Mouse (Mus musculus) right cerebral cortex, adult 18-20 months (tissue): ENCODE data around the gene Apex1.
"Not testable (repeated sequence)": the region's sequence is repeated elsewhere in the genome, so short reads cannot be mapped to it uniquely, and the experiment has no call there.

ENCODE experiments used
- DNase-seq: peaks from one replicate; pipeline ENCODE4 v3.0.0; 2022; ENCODE audit warnings: mixed read lengths

Apex1 gene

DNA sequence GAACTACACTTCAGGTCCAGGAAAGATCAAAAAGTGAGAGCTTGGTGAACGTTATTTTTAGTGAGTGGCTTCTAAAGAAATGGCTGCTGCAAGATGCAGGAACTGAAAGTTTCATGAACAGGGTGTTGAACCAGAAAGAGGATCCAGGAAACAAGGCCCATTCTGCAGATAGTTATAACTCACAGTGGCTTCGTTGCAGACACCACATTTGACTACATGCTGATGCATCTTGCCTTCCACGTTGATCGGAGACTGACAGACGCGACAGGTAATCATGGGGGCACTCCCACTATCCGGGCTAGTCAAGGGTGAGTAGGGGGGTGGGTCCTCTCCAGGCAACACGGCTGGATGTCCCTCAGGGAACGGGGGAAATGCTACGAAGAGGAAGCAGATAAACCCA, 5.2 kb downstream of the Apex1 start:
- DNase-seq = no peak

DNA sequence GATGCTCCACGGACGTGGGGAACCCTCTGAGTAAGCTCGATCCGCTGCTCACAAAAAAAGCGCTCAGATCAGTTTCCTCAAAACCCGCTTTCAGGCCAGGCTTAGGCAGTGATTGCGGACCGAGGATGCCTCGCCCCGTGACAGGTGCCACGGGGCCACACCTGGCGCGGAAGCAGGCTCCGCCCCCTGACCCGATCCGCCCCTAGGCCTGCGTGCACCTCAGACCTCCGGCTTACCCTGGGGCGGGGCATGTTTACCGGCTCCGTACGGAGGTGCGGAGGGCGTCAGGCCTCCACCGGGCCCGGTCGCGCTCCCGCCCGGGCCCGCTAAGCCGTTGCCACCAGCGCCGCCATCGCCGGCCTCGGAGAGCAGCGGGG, 5.6 kb downstream of the Apex1 start:
- DNase-seq = peak; percentile 55

DNA sequence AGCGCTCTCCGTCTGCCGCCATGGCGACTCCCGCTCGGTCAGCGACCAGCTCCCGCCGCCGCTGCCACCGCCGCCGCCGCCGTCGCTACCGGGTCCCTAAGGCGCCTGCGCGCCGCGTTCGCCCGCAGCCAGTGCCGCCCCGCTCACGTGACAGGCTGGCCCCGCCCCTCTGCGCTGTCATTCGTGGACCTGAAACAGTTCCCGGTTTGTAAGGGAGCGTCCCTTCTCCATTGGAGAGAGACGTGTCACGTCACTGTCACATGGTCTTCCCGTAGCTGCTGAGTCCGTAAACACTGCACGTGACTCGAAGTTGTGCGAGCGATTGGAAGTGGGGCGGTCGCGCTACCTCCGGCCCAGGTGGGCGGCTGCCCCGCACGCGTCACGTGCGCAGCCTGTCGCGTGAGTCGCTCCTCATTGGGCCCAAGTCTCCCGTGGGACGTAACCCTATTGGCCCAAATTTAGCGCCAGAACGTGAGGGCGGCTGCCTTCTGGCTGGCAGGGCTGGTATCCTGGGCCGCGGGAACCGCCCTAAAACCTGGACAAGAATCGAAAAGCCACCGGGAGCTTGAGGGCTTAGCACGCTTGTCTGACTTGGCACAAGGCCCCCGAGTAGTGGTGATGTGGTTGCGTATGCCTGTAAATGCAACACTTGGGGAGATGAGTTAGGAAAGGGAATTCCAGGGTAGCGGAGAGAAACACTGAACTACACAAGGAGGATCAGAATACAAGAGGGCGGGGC, 6.2 kb downstream of the Apex1 start, which contains the start of the genes Pip4p1 and Pnp:
TSS of gene Pip4p1 (minus strand) at position 103 of the 739 bp plus-strand sequence.
TSS of gene Pnp (plus strand) at position 329 of the 739 bp plus-strand sequence.
- peak; percentile 99 for DNase-seq

DNA sequence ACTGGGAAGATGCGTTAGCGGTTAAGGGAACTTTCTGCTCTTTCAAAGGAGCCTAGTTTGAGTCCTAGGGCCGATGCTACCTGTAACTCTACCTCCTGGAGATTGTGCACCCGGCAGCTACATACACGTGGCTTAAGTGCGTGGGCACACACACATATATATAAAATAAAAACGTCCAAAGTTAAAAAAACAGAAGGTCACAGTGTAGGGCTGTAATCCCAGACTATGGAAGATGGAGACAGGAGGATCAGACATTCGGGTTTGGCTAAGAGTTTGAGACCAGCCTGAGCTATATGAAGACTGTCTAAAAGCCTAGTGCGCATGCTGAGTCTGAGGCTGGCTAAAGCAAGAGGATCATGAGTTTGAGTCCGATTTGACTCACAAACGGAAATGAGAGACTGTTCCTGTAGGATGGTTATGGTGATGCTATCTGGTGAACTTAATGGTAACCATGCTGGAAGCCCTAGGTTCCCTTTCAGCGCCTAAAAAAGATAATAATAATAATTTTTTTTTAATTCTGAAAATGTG, 6.8 kb downstream of the Apex1 start:
- no peak for DNase-seq

DNA sequence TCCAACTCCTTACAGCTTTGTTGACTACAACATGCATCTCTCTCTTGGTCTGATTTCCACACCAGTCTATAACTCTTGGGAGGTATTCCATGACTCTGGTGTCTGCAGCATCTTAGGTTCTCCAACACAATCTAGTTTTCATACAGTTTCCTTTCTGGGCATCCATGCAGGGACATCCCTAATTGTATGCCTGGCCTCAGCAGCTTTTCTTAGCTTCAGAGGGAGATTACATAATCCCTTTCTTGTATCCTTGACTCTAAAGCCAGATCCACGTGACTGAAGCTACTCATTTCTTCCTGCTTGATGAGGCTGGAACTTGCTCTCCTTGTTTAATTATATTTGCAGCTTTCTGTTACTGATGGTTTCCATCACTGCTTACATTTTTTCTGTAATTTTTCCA, 11.9 kb downstream of the Apex1 start:
- DNase-seq = no peak

DNA sequence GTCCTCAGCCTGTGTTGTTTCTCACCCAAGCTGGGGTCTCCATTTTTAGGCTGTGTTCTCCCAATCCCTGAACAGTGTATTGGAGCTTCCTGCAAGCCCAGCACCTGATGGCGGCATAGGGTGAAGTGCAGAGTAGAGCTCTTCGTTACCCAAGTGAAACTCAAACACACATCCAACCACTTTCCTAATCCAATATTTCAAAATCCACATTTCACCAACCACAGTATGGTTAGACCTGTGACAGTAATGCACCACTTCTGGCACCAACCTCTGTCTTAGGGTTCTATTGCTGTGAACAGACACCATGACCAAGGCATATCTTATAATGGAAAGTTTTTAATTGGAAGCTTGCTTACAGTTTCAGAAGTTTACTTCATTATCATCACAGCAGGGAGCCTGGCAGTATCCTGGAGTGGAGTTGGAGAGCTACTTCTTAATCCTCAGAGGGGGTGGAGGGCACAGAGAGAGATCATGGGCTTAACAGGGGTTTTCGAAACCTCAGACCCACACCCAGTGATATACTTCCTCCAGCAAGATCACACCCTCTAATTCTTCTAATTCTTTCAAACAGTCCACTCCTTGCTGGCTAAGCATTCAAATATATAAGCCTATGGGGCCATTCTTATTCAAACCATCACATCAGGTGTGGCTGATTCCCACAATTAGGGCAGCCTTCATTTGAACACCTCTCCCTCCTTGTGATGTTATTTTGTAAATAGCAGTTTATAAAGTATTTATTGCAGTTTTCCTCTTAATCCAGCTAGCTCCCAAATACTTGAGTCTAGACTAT, 13.5 kb downstream of the Apex1 start:
- DNase-seq = no peak

DNA sequence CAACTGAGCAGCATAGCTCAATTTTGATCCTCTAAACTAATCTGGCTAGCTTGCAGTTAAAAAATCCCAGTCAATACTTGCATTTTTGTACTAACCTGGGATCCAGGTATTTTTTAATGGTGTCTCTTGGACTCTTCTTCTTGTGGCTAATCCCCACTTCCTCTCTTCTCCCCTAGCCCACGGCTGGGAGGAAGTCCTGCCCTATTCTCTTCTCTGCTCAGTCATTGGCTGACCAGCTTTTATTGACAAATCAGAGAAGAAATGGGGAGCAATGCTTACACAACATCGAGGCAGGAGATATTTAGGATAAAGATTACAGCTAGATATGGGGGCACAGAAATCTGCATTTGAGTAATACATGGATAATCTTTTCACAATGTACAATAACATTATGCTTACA, 14.2 kb downstream of the Apex1 start:
- DNase-seq = no peak

DNA sequence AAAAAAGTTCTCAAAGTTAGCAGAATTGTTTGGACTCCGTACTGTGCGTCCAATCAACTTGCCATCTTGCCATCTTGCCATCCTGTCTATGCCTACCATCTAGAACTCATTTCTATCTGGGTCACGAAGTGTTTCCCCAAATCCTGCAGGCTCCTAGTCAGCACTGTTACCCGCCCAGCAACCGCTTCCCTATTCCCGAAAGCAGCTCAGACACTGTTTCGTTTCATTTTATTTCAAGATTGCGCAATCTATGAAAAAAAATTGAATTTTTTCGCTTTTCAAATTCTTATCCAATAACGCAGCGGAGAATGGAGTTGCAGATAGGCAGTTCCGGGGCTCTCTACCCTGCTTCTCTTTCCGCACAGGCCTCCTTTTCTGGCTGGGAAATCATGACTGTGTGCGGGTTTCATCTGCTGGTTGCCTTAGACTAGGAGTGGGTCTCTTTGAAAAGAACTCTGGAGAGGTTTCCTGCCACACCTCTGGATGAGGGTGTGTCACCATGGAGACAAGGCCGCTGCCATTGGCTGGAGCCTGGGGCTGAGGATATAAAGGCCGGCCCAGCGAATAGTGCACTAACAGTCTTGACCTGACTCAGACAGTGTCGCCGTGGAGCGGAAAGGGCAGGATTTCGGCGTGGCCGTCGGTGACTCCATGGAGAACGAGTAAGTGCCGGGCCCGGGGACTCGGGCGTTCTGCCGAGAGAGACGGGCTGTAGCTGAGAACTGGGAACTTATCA, 19.3 kb downstream of the Apex1 start, which contains the start of gene Gm49342:
TSS of gene Gm49342 (plus strand) at position 586 of the 736 bp plus-strand sequence.
- DNase-seq = peak; percentile 88

DNA sequence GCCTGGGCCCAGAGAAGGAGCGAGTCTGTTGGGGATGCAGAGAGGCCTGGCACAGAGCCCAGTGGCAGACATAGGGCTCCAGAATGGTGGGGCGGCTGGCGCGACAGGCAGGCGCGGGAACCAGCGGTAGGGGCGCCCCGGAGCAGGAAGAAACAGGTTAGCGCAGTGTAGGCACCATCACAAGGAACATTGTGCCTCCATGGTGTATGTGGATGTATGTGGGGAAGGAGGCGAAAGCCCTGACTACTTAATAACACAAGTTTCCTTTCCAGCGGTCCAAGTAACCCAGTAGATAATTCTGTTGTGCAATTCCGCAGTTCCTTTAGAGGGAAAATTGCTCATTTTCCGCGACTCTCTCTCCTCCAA, 19.9 kb downstream of the Apex1 start:
- not testable (repeated sequence) for DNase-seq

DNA sequence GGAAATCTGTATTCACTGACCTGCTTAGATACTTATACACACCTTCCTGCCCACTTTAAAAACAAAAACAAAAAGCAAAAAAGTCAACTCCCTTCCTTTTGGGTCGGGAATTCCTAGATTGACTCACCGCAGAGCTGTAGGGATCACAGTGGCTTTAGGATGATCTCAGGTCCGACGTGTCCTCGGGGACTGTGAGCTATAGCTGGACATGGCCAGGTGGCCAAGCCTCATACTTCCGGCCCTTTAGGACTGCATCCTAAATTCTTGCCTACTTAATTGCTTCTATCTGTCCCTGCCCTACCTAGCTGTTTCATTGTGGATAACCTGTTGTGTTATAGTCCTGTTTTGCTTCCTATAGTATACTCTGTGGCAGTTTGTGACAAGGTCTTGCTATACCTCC, 20.3 kb downstream of the Apex1 start:
- DNase-seq = not testable (repeated sequence)

DNA sequence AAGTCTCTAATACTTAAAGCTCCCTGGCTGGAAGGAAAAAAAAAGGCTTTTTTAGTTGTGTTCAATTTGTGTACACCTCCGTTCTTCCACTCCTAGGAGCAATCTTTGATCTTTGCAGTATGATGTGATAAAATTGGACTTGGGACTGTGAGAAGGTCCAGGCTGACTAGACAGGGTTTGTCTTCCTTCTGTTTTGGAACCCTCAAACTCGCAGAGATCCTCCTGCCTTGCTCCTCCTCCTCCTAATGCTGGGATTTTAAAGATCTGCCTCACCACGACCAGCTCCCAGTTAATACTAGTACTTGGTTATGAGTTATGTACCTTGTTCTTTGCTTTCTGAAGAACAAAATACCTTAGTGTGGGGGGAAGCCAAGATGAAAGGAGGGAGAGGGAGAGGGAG, 20.8 kb downstream of the Apex1 start:
- DNase-seq = not testable (repeated sequence)

DNA sequence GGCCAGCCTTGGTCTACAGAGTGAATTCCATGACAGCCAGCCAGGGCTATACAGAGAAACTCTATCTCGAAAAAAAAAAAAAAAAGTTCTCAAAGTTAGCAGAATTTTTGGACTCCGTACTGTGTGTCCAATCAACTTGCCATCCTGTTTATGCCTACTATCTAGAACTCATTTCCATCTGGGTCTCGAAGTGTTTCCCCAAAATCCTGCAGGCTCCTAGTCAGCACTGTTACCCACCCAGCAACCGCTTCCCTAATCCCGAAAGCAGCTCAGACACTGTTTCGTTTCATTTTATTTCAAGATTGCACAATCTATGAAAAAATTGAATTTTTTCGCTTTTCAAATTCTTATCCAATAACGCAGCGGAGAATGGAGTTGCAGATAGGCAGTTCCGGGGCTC, 30.7 kb downstream of the Apex1 start:
- DNase-seq = no peak

DNA sequence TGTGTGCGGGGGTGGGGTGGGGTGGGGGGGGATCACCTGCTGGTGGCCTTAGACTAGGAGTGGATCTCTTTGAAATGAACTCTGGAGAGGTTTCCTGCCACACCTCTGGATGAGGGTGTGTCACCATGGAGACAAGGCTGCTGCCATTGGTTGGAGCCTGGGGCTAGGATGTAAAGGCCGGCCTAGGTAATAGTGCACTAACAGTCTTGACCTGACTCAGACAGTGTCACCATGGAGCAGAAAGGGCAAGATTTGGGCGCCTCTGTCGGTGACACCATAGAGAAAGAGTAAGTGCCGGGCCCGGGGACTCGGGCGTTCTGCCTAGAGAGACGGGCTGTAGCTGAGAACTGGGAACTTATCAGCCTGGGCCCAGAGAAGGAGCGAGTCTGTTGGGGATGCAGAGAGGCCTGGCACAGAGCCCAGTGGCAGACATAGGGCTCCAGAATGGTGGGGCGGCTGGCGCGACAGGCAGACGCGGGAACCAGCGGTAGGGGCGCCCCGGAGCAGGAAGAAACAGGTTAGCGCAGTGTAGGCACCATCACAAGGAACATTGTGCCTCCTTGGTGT, 31.3 kb downstream of the Apex1 start, which contains the start of gene Pnp2:
TSS of gene Pnp2 (plus strand) at position 51 of the 567 bp plus-strand sequence.
- DNase-seq = peak; percentile 55

DNA sequence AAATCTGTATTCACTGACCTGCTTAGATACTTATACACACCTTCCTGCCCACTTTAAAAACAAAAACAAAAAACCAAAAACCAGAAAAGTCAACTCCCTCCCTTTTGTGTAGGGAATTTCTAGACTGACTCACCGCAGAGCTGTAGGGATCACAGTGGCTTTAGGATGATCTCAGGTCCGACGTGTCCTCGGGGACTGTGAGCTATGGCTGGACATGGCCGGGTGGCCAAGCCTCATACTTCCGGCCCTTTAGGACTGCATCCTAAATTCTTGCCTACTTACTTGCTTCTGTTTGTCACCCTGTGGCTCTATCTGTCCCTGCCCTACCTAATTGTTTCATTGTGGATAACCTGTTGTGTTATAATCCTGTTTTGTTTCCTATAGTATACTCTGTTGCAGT, 32.0 kb downstream of the Apex1 start:
- not testable (repeated sequence) for DNase-seq

DNA sequence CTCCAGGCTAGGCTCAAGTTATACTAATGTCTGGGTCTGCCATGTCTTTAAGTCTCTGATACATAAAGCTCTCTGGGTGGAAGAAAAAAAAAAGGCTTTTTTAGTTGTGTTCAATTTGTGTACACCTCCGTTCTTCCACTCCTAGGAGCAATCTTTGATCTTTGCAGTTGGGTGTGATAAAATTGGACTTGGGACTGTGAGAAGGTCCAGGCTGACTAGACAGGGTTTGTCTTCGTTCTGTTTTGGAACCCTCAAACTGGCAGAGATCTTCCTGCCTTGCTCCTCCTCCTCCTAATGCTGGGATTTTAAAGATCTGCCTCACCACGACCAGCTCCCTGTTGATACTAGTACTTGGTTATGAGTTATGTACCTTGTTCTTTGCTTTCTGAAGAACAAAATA, 32.4 kb downstream of the Apex1 start:
- DNase-seq = not testable (repeated sequence)

DNA sequence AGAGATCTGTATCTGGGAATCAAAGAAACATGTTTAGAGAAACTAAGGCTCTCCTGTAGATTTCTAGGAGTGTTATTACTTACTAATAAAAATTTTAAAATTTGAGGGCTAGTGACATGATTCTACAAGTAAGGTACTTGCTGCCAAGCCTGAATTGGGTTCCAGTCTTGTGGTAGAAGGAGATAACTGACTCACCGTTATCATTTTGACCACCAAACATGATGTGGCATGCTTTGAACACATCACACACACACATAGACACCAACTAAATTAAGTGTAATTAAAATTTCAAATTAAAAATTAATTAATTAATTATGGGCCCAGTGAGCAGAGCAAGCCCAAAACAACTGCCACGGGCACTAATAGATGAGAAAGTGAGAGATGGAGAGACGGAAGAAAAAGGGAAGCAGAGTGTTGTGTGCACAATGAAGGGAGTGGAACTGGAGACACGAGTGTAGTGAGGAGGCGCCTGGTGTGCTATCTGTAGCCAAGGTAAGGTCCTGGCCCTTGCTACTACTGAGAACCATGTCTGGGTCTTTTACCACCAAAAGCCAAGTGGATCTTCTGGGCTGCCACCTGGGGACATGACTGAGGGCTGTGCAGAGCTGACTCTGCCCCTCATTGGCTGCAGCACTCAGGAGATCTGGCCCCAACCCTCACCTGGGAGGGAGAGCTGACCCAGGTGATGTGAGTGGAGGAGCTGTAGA, 33.7 kb downstream of the Apex1 start:
- DNase-seq = not testable (repeated sequence)

DNA sequence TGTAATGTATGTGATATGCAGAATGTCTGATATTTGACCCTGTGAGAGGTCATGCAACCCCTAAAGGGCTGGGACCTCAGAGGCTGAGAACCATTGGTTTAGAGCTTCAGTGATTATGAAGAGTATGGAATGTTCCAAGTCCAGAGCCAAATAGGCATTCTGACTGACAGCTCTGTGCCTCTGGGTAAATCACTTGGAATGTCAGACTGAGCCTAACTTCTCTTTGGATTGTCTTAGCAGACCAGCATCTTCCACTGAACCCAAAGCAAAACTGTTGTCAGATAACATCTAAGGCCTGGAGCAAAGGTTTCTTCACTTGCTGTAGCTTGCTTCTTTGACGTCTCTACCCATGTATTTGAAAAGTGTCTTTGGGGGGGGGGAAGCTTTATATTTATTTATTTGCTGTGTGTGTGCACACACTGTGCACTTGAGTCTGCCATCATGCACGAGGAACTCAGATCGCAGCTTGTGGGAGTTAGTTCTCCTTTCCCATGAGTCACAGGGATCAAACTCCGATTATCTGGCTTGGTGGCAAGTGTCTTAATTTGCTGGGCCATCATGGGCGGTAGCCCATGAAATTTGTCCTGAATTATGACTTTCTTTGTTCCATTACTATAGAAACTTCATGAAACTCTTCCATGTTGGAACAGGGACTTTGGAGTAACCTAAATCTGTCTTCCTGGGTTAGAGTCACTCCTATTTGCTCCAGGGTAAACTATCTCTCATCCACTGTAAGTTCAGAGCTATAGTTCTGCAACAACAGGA, 43.6 kb downstream of the Apex1 start:
- DNase-seq = no peak

DNA sequence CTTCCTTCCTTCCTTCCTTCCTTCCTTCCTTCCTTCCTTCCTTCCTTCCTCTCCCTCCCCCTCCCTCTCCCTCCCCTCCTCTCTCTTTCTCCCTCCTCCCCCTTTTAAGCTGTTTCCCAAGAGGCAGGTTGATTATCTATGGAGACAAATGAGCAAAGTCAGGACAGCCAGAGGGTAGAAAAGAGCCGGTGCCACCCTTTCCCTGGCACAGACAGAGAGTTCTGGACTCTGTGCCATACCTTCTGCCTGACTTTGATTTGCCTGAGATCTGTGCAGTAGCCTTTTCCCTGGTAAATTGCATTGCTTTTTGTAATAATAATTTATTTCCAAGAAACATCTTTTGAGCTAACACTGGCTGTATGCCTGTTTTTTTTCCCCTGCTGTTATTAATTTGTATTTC, 44.3 kb downstream of the Apex1 start:
- DNase-seq = no peak

DNA sequence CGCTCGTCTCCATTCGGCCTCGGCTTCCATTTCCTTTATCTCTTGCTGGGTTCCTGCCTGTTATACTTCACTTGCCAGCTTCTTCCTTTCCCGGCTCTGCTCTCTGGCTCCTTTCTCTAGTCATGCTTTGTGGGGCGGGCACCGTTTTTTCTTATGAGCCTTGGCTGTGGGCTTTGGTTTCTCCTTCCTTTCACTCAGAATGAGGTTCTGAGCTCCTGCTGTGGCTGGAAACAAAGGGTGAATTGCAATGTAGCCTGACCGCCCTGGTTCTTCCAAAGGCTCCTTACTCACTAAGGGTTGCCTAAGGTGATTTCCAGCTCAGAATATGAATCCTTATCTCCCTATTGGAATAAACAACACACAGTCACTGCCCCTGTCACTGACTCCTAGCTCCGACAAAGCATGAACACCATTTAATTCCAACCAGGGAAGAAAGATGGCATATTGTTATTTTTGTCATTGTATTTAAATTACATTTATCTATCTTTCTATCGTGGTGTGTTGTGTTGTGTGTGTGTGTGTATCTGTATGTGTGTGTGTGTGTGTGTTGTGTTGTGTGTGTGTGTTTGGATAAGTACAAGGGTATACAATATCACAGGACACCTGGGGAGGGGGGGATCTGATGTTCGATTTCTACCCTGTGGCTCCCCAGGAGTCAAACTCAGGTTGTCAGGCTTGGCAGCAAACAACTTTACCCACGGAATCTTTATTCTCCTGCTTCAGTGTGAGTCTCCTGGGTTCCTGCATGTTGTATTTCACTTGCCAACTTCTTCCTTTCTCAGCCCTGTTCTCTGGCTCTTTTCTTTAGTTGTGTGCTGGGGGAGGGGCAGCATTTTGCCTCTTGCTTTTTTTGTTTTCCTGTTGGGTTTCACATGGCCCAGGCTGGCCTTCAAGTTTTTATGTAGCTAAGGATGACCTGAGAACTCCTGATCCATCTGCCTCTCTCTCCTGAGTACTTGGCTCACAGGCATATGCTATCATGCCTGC, 45.1 kb downstream of the Apex1 start:
- peak; percentile 38 for DNase-seq

DNA sequence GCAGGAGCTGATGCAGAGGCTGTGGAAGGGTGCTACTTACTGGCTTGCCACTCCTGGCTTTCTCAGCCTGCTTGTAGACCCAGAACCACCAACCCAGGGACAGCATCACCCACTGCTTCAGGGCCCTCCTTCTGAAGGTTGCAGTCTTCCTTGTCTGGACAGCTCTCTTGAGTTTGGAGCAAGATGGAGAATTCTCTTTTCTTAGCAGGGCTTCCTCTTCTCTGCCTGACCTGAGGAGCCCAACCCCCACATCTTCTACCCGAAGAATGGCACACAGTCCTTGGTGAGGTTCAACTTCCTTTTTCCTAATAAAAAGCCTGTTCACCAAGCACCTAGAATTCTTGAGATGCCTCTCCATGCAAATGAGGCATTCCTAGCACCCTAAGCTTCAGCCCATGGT, 46.1 kb downstream of the Apex1 start:
- DNase-seq = no peak
